In the genomic region with DNA sequence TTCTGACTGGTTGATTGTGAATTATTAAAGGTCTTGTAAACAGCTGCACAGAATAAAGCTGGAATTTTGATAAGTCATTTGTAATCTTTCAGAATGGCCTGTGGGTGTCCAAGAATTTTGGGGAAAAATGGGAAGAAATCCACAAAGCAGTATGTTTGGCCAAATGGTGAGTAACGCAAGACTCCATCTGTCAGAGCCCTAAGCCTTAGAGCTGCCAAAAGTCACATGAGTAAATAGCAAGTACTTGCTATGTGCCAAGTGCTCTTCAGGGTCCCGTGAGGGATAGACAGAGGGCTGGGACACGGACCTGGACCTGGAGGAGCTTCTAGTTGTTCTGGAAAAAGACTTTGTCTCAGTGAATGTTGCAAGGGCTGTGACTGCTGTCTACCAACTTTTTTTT, we compare ENCODE assay signal across 11 mouse cellular contexts. TPM values are rescaled to one million over a fixed set of nuclear protein-coding genes. Genes with fewer than 3 reads are reported as not detected.
A peak's percentile ranks its signal among the peaks of the same experiment; 100 is the strongest.
DNase-seq lines count a peak whose midpoint lies in the region; ATAC-seq and TF ChIP-seq lines count a peak whose summit lies in the region.
"Had no signal": no experiment of that assay in that cellular context is flagged by ENCODE, and none has a peak within 500 bp of the region (broad histone marks: within the 10 kb centered on the region; RNA-seq: fewer than 3 reads in every experiment).

No protein-coding gene starts in this region.

- ATAC-seq in midbrain, postnatal 0 days (ENCODE audit: low FRiP score), result no peak
- no peak for ATAC-seq in midbrain, embryonic 16.5 days
- peak; percentile 63 for ATAC-seq in hindbrain, postnatal 0 days
- peak; percentile 55; the same call in 1 of the 2 replicates for ATAC-seq in stomach, postnatal 0 days (ENCODE audit: low FRiP score, low TSS enrichment)

- no peak overlapping the region for H3K4me3 ChIP-seq in midbrain, postnatal 0 days (ENCODE audit: low read depth, low read length)
- no peak overlapping the region for H3K4me3 ChIP-seq in midbrain, embryonic 16.5 days (ENCODE audit: low read depth, low read length)
- H3K4me3 ChIP-seq in hindbrain, postnatal 0 days (ENCODE audit: low read length), result no peak overlapping the region
- no peak overlapping the region for H3K4me3 ChIP-seq in stomach, postnatal 0 days (ENCODE audit: low read depth, low read length)
- H3K4me3 ChIP-seq: erythroblast, embryonic 14.5 days had no signal

- no peaks in the 10 kb centered on the region for H3K4me1 ChIP-seq in midbrain, postnatal 0 days (ENCODE audit: insufficient read depth, low read length)
- no peaks in the 10 kb centered on the region for H3K4me1 ChIP-seq in midbrain, embryonic 16.5 days (ENCODE audit: control insufficient read depth, insufficient read depth, low read length)
- no peaks in the 10 kb centered on the region for H3K4me1 ChIP-seq in hindbrain, postnatal 0 days (ENCODE audit: insufficient read depth, low read length)
- 0 out of 2 replicates have a peak, but pooled peaks cover 2% of the 10 kb centered on the region for H3K4me1 ChIP-seq in stomach, postnatal 0 days (replicated peaks; ENCODE audit: control insufficient read depth, insufficient read depth)

- 78% methylated on average over 3 of the region's 3 CpGs for WGBS in midbrain, postnatal 0 days
- WGBS in midbrain, embryonic 16.5 days, result 82% methylated on average over 3 of the region's 3 CpGs
- WGBS in hindbrain, postnatal 0 days, result 43% methylated on average over 3 of the region's 3 CpGs
- WGBS in stomach, postnatal 0 days, result 27% methylated on average over 3 of the region's 3 CpGs

- peaks cover 46% of the 10 kb centered on the region for H3K36me3 ChIP-seq in midbrain, postnatal 0 days (ENCODE audit: insufficient read depth, low read length)
- peaks cover 32% of the 10 kb centered on the region for H3K36me3 ChIP-seq in midbrain, embryonic 16.5 days (ENCODE audit: control insufficient read depth, insufficient read depth, low read length)
- H3K36me3 ChIP-seq in hindbrain, postnatal 0 days (ENCODE audit: insufficient read depth, low read length), result peaks cover 19% of the 10 kb centered on the region
- H3K36me3 ChIP-seq in stomach, postnatal 0 days (ENCODE audit: control insufficient read depth, insufficient read depth, low read length), result no peaks in the 10 kb centered on the region

- H3K9me3 ChIP-seq in midbrain, postnatal 0 days (ENCODE audit: low read length), result no peaks in the 10 kb centered on the region
- no peaks in the 10 kb centered on the region for H3K9me3 ChIP-seq in midbrain, embryonic 16.5 days (replicated peaks; ENCODE audit: control insufficient read depth, low read length, poor library complexity, severe bottlenecking)
- H3K9me3 ChIP-seq in hindbrain, postnatal 0 days (ENCODE audit: low read length), result no peaks in the 10 kb centered on the region
- no peaks in the 10 kb centered on the region for H3K9me3 ChIP-seq in stomach, postnatal 0 days (ENCODE audit: control insufficient read depth, low read length)

- H3K27ac ChIP-seq in midbrain, postnatal 0 days (ENCODE audit: low read depth, low read length), result no peak overlapping the region; the same call in 1 of the 2 replicates
- no peak overlapping the region for H3K27ac ChIP-seq in midbrain, embryonic 16.5 days (ENCODE audit: low read length)
- peak overlapping the region; percentile 46 for H3K27ac ChIP-seq in hindbrain, postnatal 0 days
- peak overlapping the region; percentile 89 for H3K27ac ChIP-seq in stomach, postnatal 0 days (replicated peaks)
- H3K27ac ChIP-seq: liver, embryonic 14.5 days had no signal

- H3K9ac ChIP-seq in midbrain, postnatal 0 days (replicated peaks; ENCODE audit: low read length, poor library complexity, severe bottlenecking), result no peak overlapping the region
- H3K9ac ChIP-seq in midbrain, embryonic 16.5 days (ENCODE audit: low read depth, low read length), result no peak overlapping the region
- H3K9ac ChIP-seq in hindbrain, postnatal 0 days (replicated peaks; ENCODE audit: low read length), result no peak overlapping the region
- H3K9ac ChIP-seq in stomach, postnatal 0 days (ENCODE audit: low read length), result no peak overlapping the region
- H3K9ac ChIP-seq: liver, embryonic 14.5 days had no signal

- TF ChIP-seq CTCF in midbrain, postnatal 0 days (IDR thresholded peaks at IDR 0.05), result no peak
- no peak for TF ChIP-seq CTCF in hindbrain, postnatal 0 days (IDR thresholded peaks at IDR 0.05; ENCODE audit: low read depth)
- TF ChIP-seq CTCF in stomach, postnatal 0 days (IDR thresholded peaks at IDR 0.05; ENCODE audit: low read depth), result no peak

- peak; percentile 20 to 31 for DNase-seq in cerebellum, postnatal 25 days
- no peak for DNase-seq in cerebellum, adult 11-12 months
- DNase-seq in midbrain, postnatal 0 days (ENCODE audit: low spot score), result peak; percentile 28
- DNase-seq in hindbrain, postnatal 0 days (ENCODE audit: low spot score), result peak; percentile 46
- DNase-seq in stomach, postnatal 0 days (ENCODE audit: low spot score), result no peak
- no peak for DNase-seq in yolk sac, embryonic 10.5 days (ENCODE audit: low spot score)
- DNase-seq in layer of hippocampus, postnatal 25 days (ENCODE audit: extremely low spot score in 1 of 2, low spot score in 1 of 2), result no peak

- H3K4me2 ChIP-seq in midbrain, postnatal 0 days (ENCODE audit: low read depth, low read length, poor library complexity, severe bottlenecking), result no peak overlapping the region
- no peak overlapping the region for H3K4me2 ChIP-seq in midbrain, embryonic 16.5 days (ENCODE audit: low read length)
- no peak overlapping the region for H3K4me2 ChIP-seq in hindbrain, postnatal 0 days (ENCODE audit: low read depth, low read length)
- peak overlapping the region; percentile 32; the same call in 1 of the 2 replicates for H3K4me2 ChIP-seq in stomach, postnatal 0 days (replicated peaks; ENCODE audit: low read depth)

- H3K27me3 ChIP-seq in midbrain, postnatal 0 days (ENCODE audit: insufficient read depth, low read length), result no peaks in the 10 kb centered on the region
- no peaks in the 10 kb centered on the region for H3K27me3 ChIP-seq in midbrain, embryonic 16.5 days (ENCODE audit: control insufficient read depth, insufficient read depth, low read depth, low read length)
- no peaks in the 10 kb centered on the region for H3K27me3 ChIP-seq in hindbrain, postnatal 0 days (ENCODE audit: insufficient read depth, low read length)
- no peaks in the 10 kb centered on the region for H3K27me3 ChIP-seq in stomach, postnatal 0 days (ENCODE audit: control insufficient read depth, insufficient read depth, low read length)

- no peak for TF ChIP-seq EP300 in stomach, postnatal 0 days (optimal IDR thresholded peaks at IDR 0.05)

RNA-seq across cellular contexts. Expression of a gene that starts 36.8 kb away (rescaled TPM):
- total RNA-seq in midbrain, postnatal 0 days (2014; rRNA removed), result not detected in 2 replicates
- polyA plus RNA-seq in midbrain, postnatal 0 days (2015; fragmentation: Nextera tagmentation; extraction: Ambion mirVana), result 0.13 TPM in 1 of 2 replicates, not detected in the other
- polyA plus RNA-seq in midbrain, embryonic 16.5 days (2015; fragmentation: Nextera tagmentation; extraction: Ambion mirVana), result not detected in 2 replicates
- total RNA-seq in hindbrain, postnatal 0 days (2014; rRNA removed), result 0.36 TPM in 1 of 2 replicates, not detected in the other
- polyA plus RNA-seq in hindbrain, postnatal 0 days (2015; fragmentation: Nextera tagmentation; extraction: Ambion mirVana), result 0.11 and 0.19 TPM in 2 replicates
- polyA plus RNA-seq in stomach, postnatal 0 days (2015; fragmentation: Nextera tagmentation; extraction: Ambion mirVana), result not detected in 2 replicates
- total RNA-seq in layer of hippocampus, postnatal 25 days (2021), result 1 to 10 TPM in 1 of 2 experiments, under 1 TPM in 1; 0.49 to 1.1 TPM
- total RNA-seq: adrenal gland, postnatal 25 days had no signal
- polyA plus RNA-seq: erythroblast, embryonic 14.5 days had no signal

RNA-seq across cellular contexts. Expression of a gene that starts 44.0 kb away (rescaled TPM):
- 68.4 and 80.3 TPM in 2 replicates for total RNA-seq in midbrain, postnatal 0 days (2014; rRNA removed)
- 11.2 and 12.7 TPM in 2 replicates for polyA plus RNA-seq in midbrain, postnatal 0 days (2015; fragmentation: Nextera tagmentation; extraction: Ambion mirVana)
- 12.4 and 16.2 TPM in 2 replicates for polyA plus RNA-seq in midbrain, embryonic 16.5 days (2015; fragmentation: Nextera tagmentation; extraction: Ambion mirVana)
- 65.0 and 73.9 TPM in 2 replicates for total RNA-seq in hindbrain, postnatal 0 days (2014; rRNA removed)
- 11.7 and 13.3 TPM in 2 replicates for polyA plus RNA-seq in hindbrain, postnatal 0 days (2015; fragmentation: Nextera tagmentation; extraction: Ambion mirVana)
- polyA plus RNA-seq in stomach, postnatal 0 days (2015; fragmentation: Nextera tagmentation; extraction: Ambion mirVana), result 7.6 and 9.2 TPM in 2 replicates
- total RNA-seq in layer of hippocampus, postnatal 25 days (2021), result 100 to 1,000 TPM; 349 to 354 TPM

RNA-seq across cellular contexts. Expression of a gene that starts 55.7 kb away (rescaled TPM):
- 4.8 and 5.6 TPM in 2 replicates for total RNA-seq in midbrain, postnatal 0 days (2014; rRNA removed)
- 1.8 and 3.2 TPM in 2 replicates for polyA plus RNA-seq in midbrain, postnatal 0 days (2015; fragmentation: Nextera tagmentation; extraction: Ambion mirVana)
- polyA plus RNA-seq in midbrain, embryonic 16.5 days (2015; fragmentation: Nextera tagmentation; extraction: Ambion mirVana), result 3.9 and 5.2 TPM in 2 replicates
- total RNA-seq in hindbrain, postnatal 0 days (2014; rRNA removed), result 11.0 and 15.0 TPM in 2 replicates
- 8.4 and 11.0 TPM in 2 replicates for polyA plus RNA-seq in hindbrain, postnatal 0 days (2015; fragmentation: Nextera tagmentation; extraction: Ambion mirVana)
- polyA plus RNA-seq in stomach, postnatal 0 days (2015; fragmentation: Nextera tagmentation; extraction: Ambion mirVana), result 7.7 and 8.3 TPM in 2 replicates
- total RNA-seq in layer of hippocampus, postnatal 25 days (2021), result 10 to 100 TPM; 15.5 to 17.3 TPM

Comparison
In these comparisons a context has a peak if more than half of its experiments do, and no peak if none do; other contexts are left out.
1. DNase-seq: peak in cerebellum, postnatal 25 days (2 of 2), midbrain, postnatal 0 days (single experiment) and hindbrain, postnatal 0 days (single experiment); none in cerebellum, adult 11-12 months (single experiment), stomach, postnatal 0 days (single experiment), yolk sac, embryonic 10.5 days (single experiment) and layer of hippocampus, postnatal 25 days (0 of 2).
2. ATAC-seq: peak in hindbrain, postnatal 0 days (single experiment) and stomach, postnatal 0 days (single experiment); none in midbrain, postnatal 0 days (single experiment) and midbrain, embryonic 16.5 days (single experiment).
3. H3K27ac ChIP-seq: peak in hindbrain, postnatal 0 days (single experiment) and stomach, postnatal 0 days (single experiment); none in midbrain, postnatal 0 days (single experiment) and midbrain, embryonic 16.5 days (single experiment).